Mouse (Mus musculus): ENCODE measurements around the gene Tlr4. TPM values are rescaled to one million over a fixed set of nuclear protein-coding genes. Genes with fewer than 3 reads are reported as not detected.

The Tlr4 gene
- polyA plus RNA-seq, 1 experiment: 1.1 TPM

DNA sequence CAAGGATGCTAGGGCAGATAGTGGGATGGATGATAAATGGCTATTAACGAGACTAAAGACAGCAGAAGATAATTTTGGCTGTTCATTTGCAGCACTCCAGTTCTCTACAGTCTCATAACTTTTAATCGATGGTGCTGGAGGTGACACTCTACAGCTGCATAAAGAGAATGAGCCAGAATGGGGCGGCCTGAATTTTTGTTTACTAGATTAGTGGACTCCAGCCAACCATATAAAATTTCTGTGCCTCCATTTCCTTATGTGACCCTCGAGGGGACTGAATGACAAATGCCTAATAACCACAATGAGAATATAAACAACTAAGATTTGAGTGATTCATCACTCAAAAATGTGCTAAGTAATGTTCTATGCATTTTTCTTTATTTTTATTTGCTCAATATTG lies 48.4 kb downstream of the Tlr4 start:
- Histone ChIP-seq H3K27ac (ENCODE audit: control insufficient read depth, insufficient read depth, low read depth, low read length, poor library complexity) (no peak overlapping the region), H3K4me1 (ENCODE audit: control insufficient read depth, insufficient read depth, low read length) (no peaks in the 10 kb centered on the region; the same call in 1 of the 2 replicates), H3K4me3 (replicated peaks; ENCODE audit: control insufficient read depth, low read depth, low read length) (no peak overlapping the region)
- TF ChIP-seq CTCF (IDR thresholded peaks at IDR 0.05; ENCODE audit: control insufficient read depth, insufficient read depth, low read length): no peak
- TF ChIP-seq POLR2A (IDR thresholded peaks at IDR 0.05; ENCODE audit: borderline replicate concordance, control insufficient read depth, low read depth, low read length): no peak
- WGBS: 72% methylated on average over 4 of the region's 4 CpGs

DNA sequence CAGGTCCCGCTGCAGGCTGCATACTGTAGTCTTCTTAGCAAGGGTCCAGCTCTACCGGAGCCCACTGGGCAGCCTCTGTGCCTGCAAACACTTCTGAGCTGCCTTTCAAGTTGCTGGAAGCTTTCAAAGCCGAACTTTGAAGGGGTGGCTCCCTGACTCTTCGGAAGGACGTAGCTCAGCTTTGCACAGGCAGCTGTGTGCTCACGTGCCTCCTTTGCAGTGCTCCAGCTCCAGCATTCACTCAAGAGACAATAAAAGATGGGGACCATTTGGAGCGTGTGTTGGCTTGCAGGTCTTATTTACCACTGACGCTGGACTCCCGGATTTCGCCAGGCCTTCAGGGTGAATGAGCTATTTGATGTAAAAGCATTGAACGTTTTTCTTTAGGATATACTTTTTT lies 50.2 kb downstream of the Tlr4 start:
- TF ChIP-seq POLR2A (IDR thresholded peaks at IDR 0.05; ENCODE audit: borderline replicate concordance, control insufficient read depth, low read depth, low read length) (no peak), CTCF (IDR thresholded peaks at IDR 0.05; ENCODE audit: control insufficient read depth, insufficient read depth, low read length) (no peak)
- no peaks in the 10 kb centered on the region for H3K4me1 ChIP-seq (ENCODE audit: control insufficient read depth, insufficient read depth, low read length)
- H3K4me3 ChIP-seq (replicated peaks; ENCODE audit: control insufficient read depth, low read depth, low read length): no peak overlapping the region
- H3K27ac ChIP-seq (ENCODE audit: control insufficient read depth, insufficient read depth, low read depth, low read length, poor library complexity): no peak overlapping the region
- 79% methylated on average over 11 of the region's 11 CpGs for WGBS

DNA sequence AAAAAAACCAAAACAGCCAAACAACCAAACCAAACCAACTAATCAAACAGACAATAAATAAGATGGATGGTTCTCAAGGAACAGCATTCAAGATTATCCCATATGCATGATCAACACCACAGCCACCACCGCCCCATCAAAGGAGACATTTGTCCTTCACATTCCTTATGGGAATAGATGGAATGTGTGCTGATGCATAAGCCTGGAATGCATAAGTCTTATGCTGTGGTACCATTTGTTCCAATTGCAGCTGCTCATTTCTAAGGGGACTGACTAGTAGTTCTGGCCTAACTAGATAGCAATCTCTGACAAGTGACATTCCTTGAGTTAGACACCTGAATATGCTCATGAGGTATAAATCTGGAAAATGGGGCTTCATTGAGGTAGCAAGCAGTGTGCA lies 54.1 kb downstream of the Tlr4 start:
- WGBS: 82% methylated on average over 1 of the region's 1 CpGs
- no peak for TF ChIP-seq CTCF (IDR thresholded peaks at IDR 0.05; ENCODE audit: control insufficient read depth, insufficient read depth, low read length)
- TF ChIP-seq POLR2A (IDR thresholded peaks at IDR 0.05; ENCODE audit: borderline replicate concordance, control insufficient read depth, low read depth, low read length): no peak
- Histone ChIP-seq H3K4me3 (replicated peaks; ENCODE audit: control insufficient read depth, low read depth, low read length) (no peak overlapping the region), H3K4me1 (ENCODE audit: control insufficient read depth, insufficient read depth, low read length) (no peaks in the 10 kb centered on the region), H3K27ac (ENCODE audit: control insufficient read depth, insufficient read depth, low read depth, low read length, poor library complexity) (no peak overlapping the region)

GRCm38 (mm10) chr4:66883264-66883663 lies 55.9 kb downstream of the Tlr4 start:
- 81% methylated on average over 5 of the region's 5 CpGs for WGBS
- TF ChIP-seq CTCF (IDR thresholded peaks at IDR 0.05; ENCODE audit: control insufficient read depth, insufficient read depth, low read length): no peak
- TF ChIP-seq POLR2A (IDR thresholded peaks at IDR 0.05; ENCODE audit: borderline replicate concordance, control insufficient read depth, low read depth, low read length): no peak
- Histone ChIP-seq H3K4me3 (replicated peaks; ENCODE audit: control insufficient read depth, low read depth, low read length) (no peak overlapping the region), H3K27ac (ENCODE audit: control insufficient read depth, insufficient read depth, low read depth, low read length, poor library complexity) (no peak overlapping the region), H3K4me1 (ENCODE audit: control insufficient read depth, insufficient read depth, low read length) (no peaks in the 10 kb centered on the region)

- Histone ChIP-seq H3K4me3 (replicated peaks; ENCODE audit: control insufficient read depth, low read depth, low read length) (no peak overlapping the region), H3K27ac (ENCODE audit: control insufficient read depth, insufficient read depth, low read depth, low read length, poor library complexity) (no peak overlapping the region), H3K4me1 (ENCODE audit: control insufficient read depth, insufficient read depth, low read length) (no peaks in the 10 kb centered on the region)
- TF ChIP-seq CTCF (IDR thresholded peaks at IDR 0.05; ENCODE audit: control insufficient read depth, insufficient read depth, low read length) (no peak), POLR2A (IDR thresholded peaks at IDR 0.05; ENCODE audit: borderline replicate concordance, control insufficient read depth, low read depth, low read length) (no peak)
- WGBS: 37% methylated on average over 2 of the region's 2 CpGs
These were observed 67.2 kb downstream of the Tlr4 start for GRCm38 (mm10) chr4:66894547-66894946.

- H3K27ac ChIP-seq (ENCODE audit: control insufficient read depth, insufficient read depth, low read depth, low read length, poor library complexity): no peak overlapping the region
- WGBS: 80% methylated on average over 7 of the region's 7 CpGs
- no peak overlapping the region for H3K4me3 ChIP-seq (replicated peaks; ENCODE audit: control insufficient read depth, low read depth, low read length)
These were observed 67.6 kb downstream of the Tlr4 start for GRCm38 (mm10) chr4:66894981-66895380.

DNA sequence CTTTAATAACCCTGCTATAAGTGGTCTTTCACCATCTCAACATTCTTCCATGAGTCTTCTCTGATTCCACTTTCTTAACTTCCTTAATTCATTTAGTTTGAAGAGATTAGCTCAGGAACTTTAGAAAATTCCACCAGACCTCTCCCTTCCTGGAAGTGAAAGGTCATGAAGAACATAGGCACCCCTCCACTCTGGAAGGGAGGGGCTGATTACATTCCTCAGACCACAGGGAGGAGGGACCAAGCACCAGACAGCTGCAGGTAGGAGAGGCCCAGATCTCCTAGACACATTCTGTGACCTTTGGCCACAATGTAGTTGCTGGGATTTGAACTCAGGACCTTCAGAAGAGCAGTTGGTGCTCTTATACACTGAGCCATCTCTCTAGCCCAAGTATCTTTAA lies 72.7 kb downstream of the Tlr4 start:
- no peak for TF ChIP-seq CTCF (IDR thresholded peaks at IDR 0.05; ENCODE audit: control insufficient read depth, insufficient read depth, low read length)
- no peak for TF ChIP-seq POLR2A (IDR thresholded peaks at IDR 0.05; ENCODE audit: borderline replicate concordance, control insufficient read depth, low read depth, low read length)
- Histone ChIP-seq H3K4me1 (ENCODE audit: control insufficient read depth, insufficient read depth, low read length) (no peaks in the 10 kb centered on the region), H3K27ac (ENCODE audit: control insufficient read depth, insufficient read depth, low read depth, low read length, poor library complexity) (no peak overlapping the region), H3K4me3 (replicated peaks; ENCODE audit: control insufficient read depth, low read depth, low read length) (no peak overlapping the region)

More at GRCm38 (mm10) chr4:66894981-66895380, 67.6 kb downstream of the Tlr4 start:
- no peak for TF ChIP-seq POLR2A (IDR thresholded peaks at IDR 0.05; ENCODE audit: borderline replicate concordance, control insufficient read depth, low read depth, low read length)
- no peak for TF ChIP-seq CTCF (IDR thresholded peaks at IDR 0.05; ENCODE audit: control insufficient read depth, insufficient read depth, low read length)
- no peaks in the 10 kb centered on the region for H3K4me1 ChIP-seq (ENCODE audit: control insufficient read depth, insufficient read depth, low read length)

DNA sequence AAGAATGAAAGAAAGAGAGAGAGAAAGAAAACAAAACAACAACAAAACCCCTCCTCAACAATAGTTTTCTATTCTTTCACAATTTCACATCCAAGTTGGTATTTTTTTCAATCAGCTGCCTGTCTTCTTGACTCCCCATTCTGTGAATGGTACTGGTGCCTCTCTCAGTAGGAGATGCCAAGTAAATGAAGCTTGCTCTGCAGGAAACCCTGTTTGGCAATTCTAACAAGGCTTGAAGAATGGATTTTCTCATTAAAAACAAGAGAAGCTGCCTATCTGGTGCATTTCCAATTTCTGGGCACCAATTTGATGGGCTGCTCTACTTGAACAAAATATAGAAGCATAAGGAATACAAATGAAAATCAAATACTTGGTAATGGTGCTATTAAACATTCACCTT lies 74.1 kb downstream of the Tlr4 start:
- Histone ChIP-seq H3K4me3 (replicated peaks; ENCODE audit: control insufficient read depth, low read depth, low read length) (no peak overlapping the region), H3K27ac (ENCODE audit: control insufficient read depth, insufficient read depth, low read depth, low read length, poor library complexity) (no peak overlapping the region), H3K4me1 (ENCODE audit: control insufficient read depth, insufficient read depth, low read length) (no peaks in the 10 kb centered on the region)
- TF ChIP-seq CTCF (IDR thresholded peaks at IDR 0.05; ENCODE audit: control insufficient read depth, insufficient read depth, low read length) (no peak), POLR2A (IDR thresholded peaks at IDR 0.05; ENCODE audit: borderline replicate concordance, control insufficient read depth, low read depth, low read length) (no peak)

- H3K4me3 ChIP-seq (replicated peaks; ENCODE audit: control insufficient read depth, low read depth, low read length): no peak overlapping the region
- TF ChIP-seq POLR2A (IDR thresholded peaks at IDR 0.05; ENCODE audit: borderline replicate concordance, control insufficient read depth, low read depth, low read length) (no peak), CTCF (IDR thresholded peaks at IDR 0.05; ENCODE audit: control insufficient read depth, insufficient read depth, low read length) (no peak)
- H3K27ac ChIP-seq (ENCODE audit: control insufficient read depth, insufficient read depth, low read depth, low read length, poor library complexity): no peak overlapping the region
- H3K4me1 ChIP-seq (ENCODE audit: control insufficient read depth, insufficient read depth, low read length): no peaks in the 10 kb centered on the region
These were observed 81.0 kb downstream of the Tlr4 start for GRCm38 (mm10) chr4:66908376-66908775.

All from bone marrow, adult 2 months (tissue).